Mouse (Mus musculus) cortical plate, adult 2 months (tissue): ENCODE data around the gene Smpdl3a.

Experiments
- CTCF ChIP-seq: fragments of 200-500 bp; IDR thresholded peaks from 2 replicates; pipeline ENCODE4 v1.5.1; 2011; ENCODE audit warnings: mild to moderate bottlenecking, control low read depth, low read length; ENCODE audit not compliant: insufficient read depth; ENCODE audit errors: extremely low read depth
- POLR2A ChIP-seq: fragments of 200-500 bp; IDR thresholded peaks from 2 replicates; pipeline ENCODE4 v1.6.1; 2011; ENCODE audit warnings: mild to moderate bottlenecking, low read length, control low read depth; ENCODE audit not compliant: insufficient read depth; ENCODE audit errors: extremely low read depth

- no peak for TF ChIP-seq POLR2A
- TF ChIP-seq CTCF, result no peak
Observed at GRCm38 (mm10) chr10:57784876-57785150, 9.3 kb upstream of the Smpdl3a start, which contains the start of gene Fabp7.
